Mouse (Mus musculus): ENCODE measurements at regions not wholly inside any gene's neighbourhood (a gene's known extent, or its start where the extent isn't known, plus 50 kb on each side); places are given as distances from the start of the nearest gene placed in this dataset.

DNA sequence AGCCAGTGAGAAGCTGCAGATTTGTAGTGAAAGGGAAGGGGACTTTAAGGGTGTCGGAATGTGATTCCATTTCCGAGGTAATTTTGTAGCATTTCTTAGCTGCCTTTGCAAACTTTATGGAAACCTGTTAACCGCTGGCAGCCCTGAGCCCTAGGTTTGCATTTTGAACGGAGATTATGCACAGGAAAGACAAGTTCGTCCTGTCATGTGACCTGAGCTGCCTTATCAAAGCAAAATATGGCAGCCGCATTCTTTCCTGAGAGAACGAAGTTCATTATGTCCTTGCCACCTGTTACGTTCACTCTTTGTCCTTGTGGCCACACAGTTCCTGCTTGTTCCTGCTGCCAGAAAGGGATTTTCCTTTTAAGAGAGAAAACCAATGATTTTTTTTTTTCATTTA lies 270.9 kb downstream of the Gm11146 start:
- peak overlapping the region; percentile 76 for H3K27ac ChIP-seq
- peak overlapping the region; percentile 41 for H3K4me3 ChIP-seq
- peak overlapping the region; percentile 50 for H3K4me2 ChIP-seq
- peaks cover 26% of the 10 kb centered on the region for H3K4me1 ChIP-seq (replicated peaks)
- ATAC-seq (ENCODE audit: low FRiP score): no peak
- peak overlapping the region; percentile 65 for H3K9ac ChIP-seq
- H3K36me3 ChIP-seq: peaks cover 4% of the 10 kb centered on the region; the same call in 1 of the 2 replicates
- WGBS: 7% methylated on average over 8 of the region's 8 CpGs
- H3K27me3 ChIP-seq: no peaks in the 10 kb centered on the region
- H3K9me3 ChIP-seq: no peaks in the 10 kb centered on the region; the same call in 1 of the 2 replicates

DNA sequence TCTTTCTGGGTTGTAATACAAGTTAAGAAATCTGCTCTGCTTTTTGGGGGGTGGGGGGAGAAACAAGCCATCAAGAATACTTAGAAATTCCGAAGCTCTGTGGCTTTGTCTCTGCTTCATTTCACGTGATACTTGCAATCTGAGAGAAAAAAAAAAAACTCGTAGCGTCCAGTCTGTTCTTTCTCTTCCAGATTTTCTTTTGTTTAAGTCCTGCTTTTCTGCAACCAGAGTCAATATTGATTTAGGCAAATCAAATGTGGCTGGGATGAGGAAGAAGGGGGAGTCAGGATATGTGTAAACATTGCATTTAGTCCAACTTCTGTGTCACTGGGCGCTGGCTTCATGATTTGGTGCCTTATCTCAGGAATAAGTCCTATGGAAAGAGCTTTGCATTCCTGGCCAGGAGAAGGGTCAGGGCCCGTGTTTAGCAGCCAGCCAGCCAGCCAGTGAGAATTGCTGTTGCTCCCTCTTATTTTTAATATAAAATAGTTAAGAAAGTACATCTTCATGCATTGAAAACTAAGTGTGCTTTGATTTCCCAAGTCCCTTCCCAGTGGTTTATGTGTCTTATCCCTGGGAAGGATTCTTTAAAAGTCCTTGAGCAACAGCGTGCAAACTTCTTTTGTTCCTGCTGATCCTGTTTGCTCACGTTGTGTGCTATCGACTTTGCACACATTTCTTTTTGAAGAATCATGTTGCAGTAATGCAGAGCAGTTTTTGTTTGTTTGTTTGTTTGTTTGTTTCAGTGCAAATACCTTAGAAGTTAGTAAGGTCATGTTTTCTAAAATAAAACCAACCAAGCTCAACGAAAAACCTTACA lies 272.0 kb downstream of the Gm11146 start:
- WGBS: 8% methylated on average over 10 of the region's 10 CpGs
- Histone ChIP-seq H3K9ac (peak overlapping the region; percentile 70), H3K27ac (peak overlapping the region; percentile 92), H3K4me3 (peak overlapping the region; percentile 41), H3K4me2 (peak overlapping the region; percentile 50), H3K36me3 (peaks cover 4% of the 10 kb centered on the region; the same call in 1 of the 2 replicates), H3K9me3 (no peaks in the 10 kb centered on the region; the same call in 1 of the 2 replicates), H3K4me1 (replicated peaks) (peaks cover 26% of the 10 kb centered on the region), H3K27me3 (no peaks in the 10 kb centered on the region)
- ATAC-seq (ENCODE audit: low FRiP score): no peak

DNA sequence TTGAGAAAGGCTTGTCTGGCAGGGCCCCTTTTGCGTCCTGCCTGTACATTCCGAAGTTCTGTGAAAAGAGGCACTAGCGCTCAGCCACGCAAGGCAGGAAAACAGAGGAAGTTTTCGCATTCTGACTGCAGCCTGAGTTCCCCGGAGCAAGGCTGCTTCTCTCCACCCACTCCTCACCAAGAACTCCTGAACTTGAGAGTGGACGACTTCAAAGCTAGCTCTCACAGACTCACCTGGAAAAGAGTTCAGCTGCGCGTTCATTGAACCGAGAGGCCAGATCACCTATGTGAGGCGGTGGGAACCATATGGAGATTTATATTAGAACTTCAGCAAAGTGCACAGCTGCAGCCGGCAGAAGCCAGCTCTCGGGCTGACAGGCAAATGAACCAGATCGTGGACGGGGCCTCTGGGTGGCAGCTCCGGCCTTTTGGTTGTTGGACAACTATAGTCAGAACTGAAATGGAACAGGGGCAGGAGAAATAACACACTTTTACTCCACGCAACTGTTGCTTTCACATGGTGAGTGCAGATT lies 272.7 kb downstream of the Gm11146 start:
- ATAC-seq (ENCODE audit: low FRiP score): peak; percentile 73; the same call in 1 of the 2 replicates
- no peaks in the 10 kb centered on the region for H3K27me3 ChIP-seq
- WGBS: 4% methylated on average over 17 of the region's 17 CpGs
- peaks cover 4% of the 10 kb centered on the region; the same call in 1 of the 2 replicates for H3K36me3 ChIP-seq
- peaks cover 26% of the 10 kb centered on the region for H3K4me1 ChIP-seq (replicated peaks)
- no peaks in the 10 kb centered on the region; the same call in 1 of the 2 replicates for H3K9me3 ChIP-seq
- H3K9ac ChIP-seq: peak overlapping the region; percentile 70
- H3K27ac ChIP-seq: peak overlapping the region; percentile 92
- peak overlapping the region; percentile 50 for H3K4me2 ChIP-seq
- peak overlapping the region; percentile 41 for H3K4me3 ChIP-seq

DNA sequence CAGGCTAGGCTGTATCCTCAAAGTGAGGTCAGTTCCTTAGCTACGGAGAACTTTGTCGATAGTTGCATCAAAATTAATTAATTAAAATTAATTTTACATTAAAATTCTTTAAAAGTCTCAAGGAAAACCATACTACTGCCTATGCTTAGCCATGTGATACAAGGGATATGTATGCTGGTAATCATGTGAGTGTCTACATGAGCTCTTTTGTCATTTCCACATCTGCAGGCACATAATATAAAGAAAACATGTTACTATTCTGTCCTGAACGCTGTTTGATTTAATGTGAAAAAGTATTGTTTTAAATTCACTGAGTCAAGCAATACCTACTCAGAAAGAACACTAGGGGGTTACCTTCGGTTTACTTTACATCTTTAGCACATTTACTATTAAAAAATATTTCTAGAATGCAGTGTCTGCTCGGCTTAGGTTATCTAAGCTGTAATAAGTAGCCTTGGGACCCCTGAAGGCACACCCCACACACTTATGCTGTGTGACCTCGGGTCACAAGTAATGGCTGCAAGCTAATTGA lies 273.2 kb downstream of the Gm11146 start:
- no peak for ATAC-seq (ENCODE audit: low FRiP score)
- peaks cover 26% of the 10 kb centered on the region for H3K4me1 ChIP-seq (replicated peaks)
- WGBS: 20% methylated on average over 6 of the region's 6 CpGs

DNA sequence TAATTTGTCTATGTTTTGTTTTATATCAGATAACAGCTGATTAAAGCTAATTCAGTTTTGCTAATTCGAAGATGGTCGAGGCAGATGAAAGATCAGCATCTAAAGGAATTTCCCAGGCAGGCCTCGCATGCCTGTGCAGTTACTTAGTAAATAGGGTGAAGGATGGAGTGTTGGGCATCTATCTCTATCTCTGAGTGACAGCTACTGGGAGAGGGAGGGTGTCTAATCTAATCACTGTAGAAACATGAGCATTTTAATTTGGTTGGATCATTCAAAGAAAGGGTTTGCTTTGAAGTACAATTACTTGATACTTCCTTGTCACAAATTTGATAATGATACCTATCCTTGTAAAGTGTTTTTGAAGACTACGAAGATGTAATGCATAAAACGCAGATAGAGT lies 273.8 kb downstream of the Gm11146 start:
- no peak for ATAC-seq (ENCODE audit: low FRiP score)
- Histone ChIP-seq H3K4me1 (replicated peaks) (peaks cover 26% of the 10 kb centered on the region), H3K4me2 (peak overlapping the region; percentile 13; the same call in 1 of the 2 replicates), H3K27ac (no peak overlapping the region), H3K9me3 (no peaks in the 10 kb centered on the region), H3K27me3 (no peaks in the 10 kb centered on the region), H3K36me3 (no peaks in the 10 kb centered on the region), H3K9ac (no peak overlapping the region), H3K4me3 (no peak overlapping the region)
- 50% methylated on average over 5 of the region's 5 CpGs for WGBS

More for the DNA sequence above, 273.2 kb downstream of the Gm11146 start:
- Histone ChIP-seq H3K9me3 (no peaks in the 10 kb centered on the region; the same call in 1 of the 2 replicates), H3K4me3 (peak overlapping the region; percentile 41), H3K9ac (peak overlapping the region; percentile 70), H3K4me2 (peak overlapping the region; percentile 50), H3K36me3 (peaks cover 2% of the 10 kb centered on the region; the same call in 1 of the 2 replicates), H3K27me3 (no peaks in the 10 kb centered on the region), H3K27ac (peak overlapping the region; percentile 92)

DNA sequence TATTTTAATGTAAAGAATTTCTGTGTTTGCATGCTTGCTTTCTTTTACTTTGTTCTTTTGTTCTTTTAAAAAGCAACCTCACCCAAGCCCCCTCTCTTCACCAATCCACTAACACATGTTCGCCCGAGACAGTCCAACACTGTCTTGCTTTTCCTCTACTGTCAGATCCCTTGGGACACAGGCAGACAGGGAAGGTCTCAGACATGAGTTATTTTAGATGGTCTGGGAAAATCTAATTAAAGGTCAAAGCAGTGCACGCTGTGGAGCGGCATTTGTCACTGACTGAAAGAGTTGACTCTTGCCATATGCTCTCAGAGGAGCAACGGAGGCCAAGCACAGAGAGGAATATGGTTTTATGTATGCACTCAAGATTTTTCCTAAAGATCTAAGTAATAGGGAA lies 279.6 kb downstream of the Gm11146 start:
- Histone ChIP-seq H3K27me3 (no peaks in the 10 kb centered on the region), H3K36me3 (no peaks in the 10 kb centered on the region), H3K4me3 (no peak overlapping the region), H3K9ac (no peak overlapping the region), H3K4me2 (no peak overlapping the region), H3K4me1 (replicated peaks) (peaks cover 7% of the 10 kb centered on the region), H3K27ac (no peak overlapping the region), H3K9me3 (no peaks in the 10 kb centered on the region)
- no peak for ATAC-seq (ENCODE audit: low FRiP score)
- 15% methylated on average over 5 of the region's 5 CpGs for WGBS

DNA sequence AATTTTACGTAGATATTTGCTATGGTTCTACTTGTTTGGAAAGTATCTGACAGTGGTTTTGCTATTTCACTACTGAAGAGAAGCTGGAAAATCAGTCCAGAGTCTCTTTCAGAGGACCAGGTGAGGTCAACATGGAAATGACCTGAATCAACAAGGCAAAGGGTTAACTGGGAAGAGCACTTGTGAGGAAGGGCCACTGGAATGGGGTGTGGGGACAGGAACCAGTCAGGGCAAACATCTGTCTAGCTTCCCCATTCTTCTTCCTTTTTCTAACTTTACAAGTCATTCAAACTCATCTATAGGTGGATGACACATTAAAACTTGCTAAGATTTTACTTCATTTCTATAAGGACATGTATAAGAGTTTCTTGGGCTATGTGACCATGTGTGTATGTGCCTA lies 283.7 kb downstream of the Gm11146 start:
- no peaks in the 10 kb centered on the region for H3K27me3 ChIP-seq
- H3K4me3 ChIP-seq: no peak overlapping the region
- 96% methylated on average over 1 of the region's 1 CpGs for WGBS
- H3K4me1 ChIP-seq (replicated peaks): peaks cover 7% of the 10 kb centered on the region
- H3K4me2 ChIP-seq: no peak overlapping the region
- H3K9me3 ChIP-seq: no peaks in the 10 kb centered on the region
- ATAC-seq (ENCODE audit: low FRiP score): no peak
- peaks cover 2% of the 10 kb centered on the region; the same call in 1 of the 2 replicates for H3K36me3 ChIP-seq
- no peak overlapping the region for H3K27ac ChIP-seq
- H3K9ac ChIP-seq: no peak overlapping the region

DNA sequence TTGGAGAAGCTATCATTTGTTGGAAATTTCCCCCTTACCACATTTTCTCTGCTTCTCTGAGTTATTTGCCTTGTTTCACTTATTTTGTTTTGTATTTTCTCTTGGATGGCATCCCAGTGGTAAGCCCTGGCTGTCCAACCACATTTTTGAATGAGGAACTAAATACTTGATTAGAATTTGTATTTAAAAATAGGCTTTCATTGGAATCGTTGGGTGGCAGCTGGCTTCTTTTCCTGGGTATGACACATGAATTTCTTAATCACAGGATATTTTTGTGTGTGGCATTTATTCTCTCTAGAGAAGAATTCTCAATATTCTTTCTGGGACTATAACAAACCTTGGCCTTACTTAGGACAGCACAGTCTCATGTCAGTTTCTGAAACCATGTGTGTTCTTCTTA lies 286.5 kb downstream of the Gm11146 start:
- Histone ChIP-seq H3K9me3 (no peaks in the 10 kb centered on the region), H3K4me2 (no peak overlapping the region), H3K27me3 (no peaks in the 10 kb centered on the region), H3K36me3 (peaks cover 11% of the 10 kb centered on the region), H3K4me1 (replicated peaks) (no peaks in the 10 kb centered on the region), H3K27ac (no peak overlapping the region), H3K4me3 (no peak overlapping the region), H3K9ac (no peak overlapping the region)
- ATAC-seq (ENCODE audit: low FRiP score): no peak
- WGBS: 82% methylated on average over 1 of the region's 1 CpGs

DNA sequence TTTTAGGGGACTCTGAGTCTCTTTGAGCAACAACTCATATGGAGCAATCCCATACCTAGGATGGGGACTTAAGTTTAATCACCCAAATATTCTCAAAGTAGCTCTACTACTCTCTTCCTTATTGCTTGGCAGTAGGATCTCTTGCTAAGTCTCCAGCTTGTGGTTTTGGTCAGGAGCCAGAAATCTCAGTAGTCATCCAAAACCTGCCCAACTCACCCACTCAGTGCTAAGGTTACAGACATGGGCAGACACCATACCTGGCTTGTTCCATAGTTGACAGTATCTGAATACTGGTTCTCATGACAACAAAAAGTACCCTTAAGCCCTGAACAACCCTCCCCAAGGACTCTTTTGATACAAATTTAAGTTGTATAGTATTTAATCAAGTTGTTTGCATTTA lies 288.7 kb downstream of the Gm11146 start:
- no peak overlapping the region for H3K27ac ChIP-seq
- H3K27me3 ChIP-seq: no peaks in the 10 kb centered on the region
- H3K9me3 ChIP-seq: no peaks in the 10 kb centered on the region
- ATAC-seq (ENCODE audit: low FRiP score): no peak
- no peaks in the 10 kb centered on the region for H3K4me1 ChIP-seq (replicated peaks)
- no peak overlapping the region for H3K4me3 ChIP-seq
- H3K4me2 ChIP-seq: no peak overlapping the region
- H3K9ac ChIP-seq: no peak overlapping the region
- H3K36me3 ChIP-seq: peaks cover 11% of the 10 kb centered on the region

DNA sequence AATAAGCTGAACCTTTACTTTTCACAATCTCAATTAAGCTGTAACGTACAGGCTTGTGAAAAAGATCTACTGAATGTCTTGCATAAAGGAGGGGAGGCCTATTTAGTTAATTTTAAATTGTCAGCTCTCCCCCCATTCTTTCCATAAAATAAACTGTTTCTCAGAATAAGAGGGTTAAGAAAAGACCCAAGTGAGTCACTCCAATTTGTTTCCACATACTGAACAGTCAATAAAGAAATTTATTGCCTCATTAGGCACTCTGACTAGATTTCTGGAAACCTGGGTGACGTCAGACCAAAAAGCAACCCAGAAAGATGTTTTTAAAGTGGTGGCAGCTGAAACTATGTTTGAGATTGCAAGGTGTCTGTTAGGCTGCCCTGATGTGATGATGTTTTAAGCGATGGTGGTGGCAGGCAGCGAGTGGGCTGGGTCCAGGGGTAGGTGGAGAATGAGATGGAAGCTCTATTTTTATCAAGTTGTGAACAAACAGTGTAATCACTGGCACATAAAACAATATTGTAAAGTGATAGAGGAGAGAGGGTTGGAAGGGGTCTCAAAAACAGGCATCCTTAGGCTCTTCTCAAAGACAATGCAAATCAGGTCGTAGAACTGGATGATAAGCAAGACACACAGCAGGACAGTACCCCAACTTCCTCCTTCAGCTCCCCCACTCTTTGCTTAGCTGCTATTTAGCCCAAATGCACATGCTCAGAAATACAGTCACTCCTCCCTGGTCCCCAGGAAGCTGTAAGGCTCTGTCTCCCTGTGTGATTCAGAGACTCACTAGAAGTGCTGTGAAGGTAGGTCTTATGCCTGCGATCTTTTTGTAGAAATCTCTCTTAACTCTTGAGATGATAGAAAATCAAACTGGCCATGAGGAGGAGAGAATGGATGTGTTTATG lies 288.0 kb downstream of the Usp25 start:
- H3K27ac ChIP-seq: no peak overlapping the region
- H3K9me3 ChIP-seq: no peaks in the 10 kb centered on the region
- WGBS: 58% methylated on average over 6 of the region's 6 CpGs
- 0 out of 2 replicates have a peak, but pooled peaks cover 3% of the 10 kb centered on the region for H3K4me1 ChIP-seq (replicated peaks)
- no peak overlapping the region for H3K9ac ChIP-seq
- ATAC-seq (ENCODE audit: low FRiP score): no peak
- H3K36me3 ChIP-seq: no peaks in the 10 kb centered on the region
- no peaks in the 10 kb centered on the region for H3K27me3 ChIP-seq
- H3K4me3 ChIP-seq: no peak overlapping the region
- no peak overlapping the region for H3K4me2 ChIP-seq

DNA sequence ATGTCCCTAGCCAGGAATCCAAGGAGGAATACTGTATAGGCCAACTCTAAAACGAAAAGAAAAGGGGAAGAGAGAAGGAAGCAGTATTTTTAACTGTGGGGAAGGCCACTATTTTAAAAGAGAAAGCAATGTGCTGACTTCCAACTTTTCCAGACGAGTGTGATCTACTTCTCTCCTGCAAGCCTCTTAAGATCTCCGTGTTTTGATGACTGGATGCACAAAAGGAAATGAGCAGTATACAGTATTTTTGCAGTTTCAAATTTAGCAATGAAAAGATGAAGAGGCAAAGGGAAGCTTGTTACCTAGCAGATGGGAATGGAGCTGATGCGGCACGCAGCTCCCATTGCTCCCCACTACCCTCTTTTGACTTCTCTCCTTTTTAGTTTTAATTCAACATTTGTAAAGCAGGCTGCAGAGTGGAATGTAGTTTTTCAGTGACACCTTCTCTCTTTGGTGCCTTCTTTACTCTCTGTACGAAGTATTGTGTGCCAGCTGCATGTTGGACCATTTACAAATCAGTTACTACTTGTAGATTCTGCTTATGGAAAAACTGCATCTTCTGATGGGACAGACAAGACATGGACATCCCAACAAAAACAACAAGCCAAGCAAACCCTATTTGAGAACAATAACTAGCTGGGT lies 287.2 kb downstream of the Usp25 start:
- 0 out of 2 replicates have a peak, but pooled peaks cover 3% of the 10 kb centered on the region for H3K4me1 ChIP-seq (replicated peaks)
- H3K4me2 ChIP-seq: no peak overlapping the region
- no peak for ATAC-seq (ENCODE audit: low FRiP score)
- no peak overlapping the region; the same call in 1 of the 2 replicates for H3K27ac ChIP-seq
- H3K4me3 ChIP-seq: no peak overlapping the region
- WGBS: 63% methylated on average over 6 of the region's 6 CpGs
- no peaks in the 10 kb centered on the region for H3K9me3 ChIP-seq
- H3K36me3 ChIP-seq: no peaks in the 10 kb centered on the region
- H3K9ac ChIP-seq: no peak overlapping the region
- H3K27me3 ChIP-seq: no peaks in the 10 kb centered on the region

All from hindbrain, embryonic 13.5 days (tissue).